Mouse (Mus musculus) stomach, embryonic 14.5 days (tissue): Measurements from ENCODE around the gene Msrb3. TPM values are rescaled to one million over a fixed set of nuclear protein-coding genes. Genes with fewer than 3 reads are reported as not detected.
A peak's percentile ranks its signal among the peaks of the same experiment; 100 is the strongest.

Experiments used
- ATAC-seq: fragments of 200-750 bp; cut with Nextera tagmentation; 2 replicates; pipeline ENCODE4 v1.8.0; 2017; ENCODE audit warnings: low read depth, moderate TSS enrichment; ENCODE audit not compliant: insufficient number of reproducible peaks, insufficient read depth, low FRiP score
- H3K27ac ChIP-seq: fragments of 300-500 bp; sonication (generic); 2 replicates; pipeline ENCODE4 v1.5.1; 2014; ENCODE audit warnings: mild to moderate bottlenecking, low read length, moderate library complexity, mixed read lengths
- H3K27me3 ChIP-seq: fragments of 300-500 bp; sonication (generic); 2 replicates; pipeline ENCODE4 v1.6.1; 2014; ENCODE audit warnings: low read length, control low read depth, mixed read lengths; ENCODE audit not compliant: control insufficient read depth, insufficient read depth
- H3K36me3 ChIP-seq: fragments of 300-500 bp; sonication (generic); 2 replicates; pipeline ENCODE4 v1.6.1; 2014; ENCODE audit warnings: mild to moderate bottlenecking, control low read depth, low read length, moderate library complexity, mixed read lengths; ENCODE audit not compliant: control insufficient read depth, insufficient read depth
- H3K4me1 ChIP-seq: fragments of 300-500 bp; sonication (generic); 2 replicates; pipeline ENCODE4 v1.6.1; 2014; ENCODE audit warnings: low read length, control low read depth, mixed read lengths; ENCODE audit not compliant: control insufficient read depth, insufficient read depth
- H3K4me2 ChIP-seq: fragments of 300-500 bp; sonication (generic); replicated peaks from 2 replicates; pipeline ENCODE4 v1.6.1; 2014; ENCODE audit warnings: low read depth, low read length, control low read depth
- H3K4me3 ChIP-seq: fragments of 300-500 bp; sonication (generic); 2 replicates; pipeline ENCODE4 v1.5.1; 2014; ENCODE audit warnings: low read depth, low read length, control low read depth
- H3K9ac ChIP-seq: fragments of 300-500 bp; sonication (generic); replicated peaks from 2 replicates; pipeline ENCODE4 v1.6.1; 2014; ENCODE audit warnings: low read depth, mild to moderate bottlenecking, control low read depth, low read length, moderate library complexity, mixed read lengths
- H3K9me3 ChIP-seq: fragments of 300-500 bp; sonication (generic); 2 replicates; pipeline ENCODE4 v1.6.1; 2016; ENCODE audit warnings: low read depth, low read length, control low read depth; ENCODE audit not compliant: control insufficient read depth
- WGBS: fragments of 180-500 bp; shearing (Covaris S2); extraction: QIAGEN DNeasy Blood & Tissue Kit; methylation state at CpG from one replicate; pipeline ENCODE4 v1.1.7; 2014; 5-methylcytosine and 5-hydroxymethylcytosine counted together
- polyA plus RNA-seq: library from polyadenylated mRNA; unstranded; fragments of >200 nt; fragmentation: Nextera tagmentation; extraction: Ambion mirVana; gene quantifications from 2 replicates; pipeline ENCODE4 v1.2.1, GENCODE M21; 2014

The Msrb3 gene
- polyA plus RNA-seq, 1 experiment from 2014 or later, result 33.3 TPM

- Histone ChIP-seq H3K9me3 (no peaks in the 10 kb centered on the region), H3K36me3 (no peaks in the 10 kb centered on the region), H3K4me2 (no peak overlapping the region), H3K9ac (no peak overlapping the region), H3K4me1 (peaks cover 39% of the 10 kb centered on the region), H3K4me3 (no peak overlapping the region), H3K27me3 (no peaks in the 10 kb centered on the region), H3K27ac (no peak overlapping the region)
- WGBS, result 92% methylated on average over 4 of the region's 4 CpGs
- ATAC-seq, result no peak
Observed at GRCm38 (mm10) chr10:120808167-120808566, 90.7 kb downstream of the Msrb3 start.

- Histone ChIP-seq H3K36me3 (no peaks in the 10 kb centered on the region), H3K4me2 (peak overlapping the region; percentile 34), H3K9me3 (no peaks in the 10 kb centered on the region), H3K27me3 (no peaks in the 10 kb centered on the region), H3K4me1 (peaks cover 15% of the 10 kb centered on the region), H3K9ac (no peak overlapping the region), H3K4me3 (no peak overlapping the region), H3K27ac (peak overlapping the region; percentile 12)
- ATAC-seq, result no peak
- 9% methylated on average over 6 of the region's 6 CpGs for WGBS
Observed at GRCm38 (mm10) chr10:120801127-120801526, 97.8 kb downstream of the Msrb3 start.

- H3K27ac ChIP-seq, result no peak overlapping the region
- WGBS, result 79% methylated on average over 6 of the region's 6 CpGs
- no peak overlapping the region for H3K4me3 ChIP-seq
- no peaks in the 10 kb centered on the region for H3K9me3 ChIP-seq
- no peak overlapping the region for H3K9ac ChIP-seq
- no peak overlapping the region for H3K4me2 ChIP-seq
- H3K36me3 ChIP-seq, result no peaks in the 10 kb centered on the region
- peaks cover 21% of the 10 kb centered on the region for H3K4me1 ChIP-seq
- H3K27me3 ChIP-seq, result no peaks in the 10 kb centered on the region
- ATAC-seq, result no peak
Observed at GRCm38 (mm10) chr10:120799479-120799878, 99.4 kb downstream of the Msrb3 start.

GRCm38 (mm10) chr10:120796749-120797148 is 102.2 kb downstream of the Msrb3 start:
- ATAC-seq, result no peak
- 74% methylated on average over 4 of the region's 4 CpGs for WGBS
- H3K9ac ChIP-seq, result no peak overlapping the region

GRCm38 (mm10) chr10:120794391-120794817 is 104.5 kb downstream of the Msrb3 start:
- Histone ChIP-seq H3K4me2 (peak overlapping the region; percentile 7; the same call in 1 of the 2 replicates), H3K4me3 (no peak overlapping the region), H3K27ac (peak overlapping the region; percentile 49; the same call in 1 of the 2 replicates), H3K36me3 (no peaks in the 10 kb centered on the region), H3K27me3 (no peaks in the 10 kb centered on the region), H3K9me3 (no peaks in the 10 kb centered on the region), H3K4me1 (peaks cover 12% of the 10 kb centered on the region; the same call in 1 of the 2 replicates), H3K9ac (no peak overlapping the region)
- ATAC-seq, result peak; percentile 53; the same call in 1 of the 2 replicates
- WGBS, result 4% methylated on average over 13 of the region's 13 CpGs

More at GRCm38 (mm10) chr10:120796749-120797148, 102.2 kb downstream of the Msrb3 start:
- Histone ChIP-seq H3K4me1 (peaks cover 22% of the 10 kb centered on the region), H3K4me3 (no peak overlapping the region), H3K36me3 (no peaks in the 10 kb centered on the region), H3K27me3 (no peaks in the 10 kb centered on the region), H3K4me2 (no peak overlapping the region), H3K9me3 (no peaks in the 10 kb centered on the region), H3K27ac (no peak overlapping the region)

GRCm38 (mm10) chr10:120792191-120792765 is 106.6 kb downstream of the Msrb3 start:
- H3K4me2 ChIP-seq, result no peak overlapping the region
- no peaks in the 10 kb centered on the region for H3K27me3 ChIP-seq
- H3K4me3 ChIP-seq, result no peak overlapping the region
- no peak overlapping the region for H3K27ac ChIP-seq
- H3K4me1 ChIP-seq, result peaks cover 16% of the 10 kb centered on the region; the same call in 1 of the 2 replicates
- H3K36me3 ChIP-seq, result no peaks in the 10 kb centered on the region
- no peak for ATAC-seq
- 51% methylated on average over 11 of the region's 11 CpGs for WGBS
- no peaks in the 10 kb centered on the region for H3K9me3 ChIP-seq
- no peak overlapping the region for H3K9ac ChIP-seq

GRCm38 (mm10) chr10:120791438-120791837 is 107.5 kb downstream of the Msrb3 start:
- Histone ChIP-seq H3K9ac (no peak overlapping the region), H3K4me1 (peaks cover 21% of the 10 kb centered on the region), H3K27me3 (no peaks in the 10 kb centered on the region), H3K4me3 (no peak overlapping the region), H3K27ac (no peak overlapping the region), H3K36me3 (no peaks in the 10 kb centered on the region), H3K4me2 (no peak overlapping the region), H3K9me3 (no peaks in the 10 kb centered on the region)
- no peak for ATAC-seq
- WGBS, result 82% methylated on average over 11 of the region's 11 CpGs

GRCm38 (mm10) chr10:120787202-120787601 is 111.7 kb downstream of the Msrb3 start:
- no peak overlapping the region for H3K4me3 ChIP-seq
- no peaks in the 10 kb centered on the region for H3K9me3 ChIP-seq
- WGBS, result 24% methylated on average over 10 of the region's 10 CpGs
- ATAC-seq, result no peak; the same call in 1 of the 2 replicates
- no peak overlapping the region for H3K27ac ChIP-seq
- peaks cover 9% of the 10 kb centered on the region for H3K4me1 ChIP-seq
- no peak overlapping the region for H3K9ac ChIP-seq
- H3K27me3 ChIP-seq, result no peaks in the 10 kb centered on the region
- H3K4me2 ChIP-seq, result no peak overlapping the region
- no peaks in the 10 kb centered on the region for H3K36me3 ChIP-seq

- Histone ChIP-seq H3K27ac (no peak overlapping the region), H3K4me3 (no peak overlapping the region)
- ATAC-seq, result no peak
Observed at GRCm38 (mm10) chr10:120784516-120784915, 114.4 kb downstream of the Msrb3 start.

More at GRCm38 (mm10) chr10:120784516-120784915, 114.4 kb downstream of the Msrb3 start:
- Histone ChIP-seq H3K4me1 (peaks cover 9% of the 10 kb centered on the region), H3K27me3 (no peaks in the 10 kb centered on the region), H3K4me2 (no peak overlapping the region), H3K9ac (no peak overlapping the region), H3K9me3 (no peaks in the 10 kb centered on the region), H3K36me3 (no peaks in the 10 kb centered on the region)
- whole genome bisulfite sequencing, result 59% methylated on average over 5 of the region's 5 CpGs
